Mouse (Mus musculus) CH12.LX (cell line): Measurements from ENCODE around the gene Tdrd12. TPM values are rescaled to one million over a fixed set of nuclear protein-coding genes. Genes with fewer than 3 reads are reported as not detected.

Experiments
- DNase-seq: peaks from one replicate; pipeline ENCODE4 v3.0.0-alpha.2; 2013; ENCODE audit errors: extremely low read depth
- H3K27ac ChIP-seq: 2 replicates; pipeline ENCODE4 v1.5.1; 2012; ENCODE audit warnings: low read depth, mild to moderate bottlenecking, control low read depth, moderate library complexity; ENCODE audit not compliant: insufficient read depth
- H3K27me3 ChIP-seq: replicated peaks from 2 replicates; pipeline ENCODE3; 2012; ENCODE audit warnings: inconsistent platforms
- H3K36me3 ChIP-seq, 2 experiments: replicated peaks in 1 of 2; 2 replicates each; pipeline versions ENCODE3 to v1.6.1; 2012; ENCODE audit warnings: inconsistent platforms in 1 of 2, low read length in 1 of 2, mild to moderate bottlenecking in 1 of 2, mixed read lengths in 1 of 2, moderate library complexity in 1 of 2; ENCODE audit not compliant: control insufficient read depth in 1 of 2, insufficient read depth in 1 of 2
- H3K4me1 ChIP-seq, 2 experiments: 2 replicates each; pipeline ENCODE4 v1.6.1; 2012; ENCODE audit warnings: inconsistent platforms in 1 of 2, moderate library complexity in 1 of 2; ENCODE audit not compliant: insufficient read depth in 2 of 2, control insufficient read depth in 1 of 2
- H3K4me2 ChIP-seq: 2 replicates; pipeline ENCODE4 v1.6.1; 2012; ENCODE audit warnings: low read depth, mild to moderate bottlenecking, control low read depth; ENCODE audit not compliant: poor library complexity, insufficient read depth, severe bottlenecking
- H3K4me3 ChIP-seq, 3 experiments: fragments of 150-350 bp in 1 of 3; sonication (generic) in 1 of 3; replicated peaks in 1 of 3; 2 replicates each; pipeline versions ENCODE3 to v1.5.1; 2011 to 2012; ENCODE audit warnings: low read depth in 2 of 3, low read length in 2 of 3, mild to moderate bottlenecking in 2 of 3, moderate library complexity in 2 of 3, control low read depth in 1 of 3, improper control_type of control experiment in 1 of 3, inconsistent platforms in 1 of 3, mixed read lengths in 1 of 3; ENCODE audit not compliant: poor library complexity in 1 of 3
- H3K79me2 ChIP-seq: replicated peaks from 2 replicates; pipeline ENCODE4 v1.6.1; 2012; ENCODE audit warnings: mild to moderate bottlenecking, moderate library complexity; ENCODE audit not compliant: control insufficient read depth, poor library complexity, insufficient read depth, severe bottlenecking; ENCODE audit errors: extremely low read depth
- H3K9ac ChIP-seq: 2 replicates; pipeline ENCODE4 v1.6.1; 2012; ENCODE audit warnings: low read depth, mild to moderate bottlenecking, control low read depth, moderate library complexity; ENCODE audit not compliant: insufficient read depth
- H3K9me3 ChIP-seq: replicated peaks from 2 replicates; pipeline ENCODE3; 2012; ENCODE audit warnings: low read length, inconsistent platforms, mixed read lengths
- BHLHE40 ChIP-seq: IDR thresholded peaks from 2 replicates; pipeline ENCODE4 v1.6.1; 2011; ENCODE audit warnings: mild to moderate bottlenecking, low read depth, low read length, improper control_type of control experiment
- CHD1 ChIP-seq: IDR thresholded peaks from 2 replicates; pipeline ENCODE4 v1.6.1; 2012; ENCODE audit warnings: low read depth, low read length, improper control_type of control experiment, inconsistent platforms
- CHD2 ChIP-seq: IDR thresholded peaks from 2 replicates; pipeline ENCODE4 v1.6.1; 2011; ENCODE audit warnings: low read length, improper control_type of control experiment
- CTCF ChIP-seq, 2 experiments: IDR thresholded peaks in 1 of 2; conservative IDR thresholded peaks in 1 of 2; 2 replicates each; pipeline ENCODE4 v1.5.1; 2011 to 2012; ENCODE audit warnings: low read depth in 2 of 2, low read length in 2 of 2, improper control_type of control experiment in 1 of 2, inconsistent platforms in 1 of 2, mild to moderate bottlenecking in 1 of 2, moderate library complexity in 1 of 2
- E2F4 ChIP-seq: IDR thresholded peaks from 2 replicates; pipeline ENCODE4 v1.6.1; 2011; ENCODE audit warnings: low read depth, low read length, improper control_type of control experiment; ENCODE audit not compliant: insufficient replicate concordance
- ELF1 ChIP-seq: IDR thresholded peaks from 2 replicates; pipeline ENCODE4 v1.6.1; 2014; ENCODE audit warnings: low read depth, mild to moderate bottlenecking, inconsistent platforms, low read length, improper control_type of control experiment
- EP300 ChIP-seq: IDR thresholded peaks from 2 replicates; pipeline ENCODE4 v1.6.1; 2011; ENCODE audit warnings: low read length, improper control_type of control experiment
- HCFC1 ChIP-seq: IDR thresholded peaks from 2 replicates; pipeline ENCODE4 v1.6.1; 2012; ENCODE audit warnings: low read depth, mild to moderate bottlenecking, inconsistent platforms, low read length, improper control_type of control experiment
- IRF4 ChIP-seq: IDR thresholded peaks from 2 replicates; pipeline ENCODE4 v1.6.1; 2014; ENCODE audit warnings: low read depth, mild to moderate bottlenecking, inconsistent platforms, low read length, improper control_type of control experiment
- JUN ChIP-seq: IDR thresholded peaks from 2 replicates; pipeline ENCODE4 v1.6.1; 2011; ENCODE audit warnings: low read depth, mild to moderate bottlenecking, low read length, improper control_type of control experiment, moderate library complexity; ENCODE audit not compliant: insufficient read depth
- KAT2A ChIP-seq: IDR thresholded peaks from 2 replicates; pipeline ENCODE4 v1.6.1; 2012; ENCODE audit warnings: low read length, improper control_type of control experiment, inconsistent platforms; ENCODE audit not compliant: insufficient replicate concordance
- MAFK ChIP-seq: IDR thresholded peaks from 2 replicates; pipeline ENCODE4 v1.6.1; 2011; ENCODE audit warnings: low read length, improper control_type of control experiment; ENCODE audit not compliant: insufficient replicate concordance
- MAX ChIP-seq: IDR thresholded peaks from 2 replicates; pipeline ENCODE4 v1.6.1; 2011; ENCODE audit warnings: low read length, improper control_type of control experiment
- MEF2A ChIP-seq: IDR thresholded peaks from 2 replicates; pipeline ENCODE4 v1.6.1; 2014; ENCODE audit warnings: low read depth, mild to moderate bottlenecking, inconsistent platforms, low read length, improper control_type of control experiment, borderline replicate concordance
- MXI1 ChIP-seq: IDR thresholded peaks from 2 replicates; pipeline ENCODE4 v1.6.1; 2011; ENCODE audit warnings: mild to moderate bottlenecking, low read depth, low read length, improper control_type of control experiment
- MYC ChIP-seq: IDR thresholded peaks from 2 replicates; pipeline ENCODE4 v1.6.1; 2011; ENCODE audit warnings: low read depth, mild to moderate bottlenecking, improper control_type of control experiment, low read length
- NELFE ChIP-seq: IDR thresholded peaks from 2 replicates; pipeline ENCODE4 v1.6.1; 2011; ENCODE audit warnings: low read depth, low read length, improper control_type of control experiment
- NRF1 ChIP-seq: IDR thresholded peaks from 2 replicates; pipeline ENCODE4 v1.6.1; 2014; ENCODE audit warnings: low read depth, mild to moderate bottlenecking, inconsistent platforms, low read length, improper control_type of control experiment, moderate library complexity
- POLR2A ChIP-seq: IDR thresholded peaks from 2 replicates; pipeline ENCODE4 v1.6.1; 2011; ENCODE audit warnings: low read depth, mild to moderate bottlenecking, improper control_type of control experiment, low read length
- RAD21 ChIP-seq: IDR thresholded peaks from 2 replicates; pipeline ENCODE4 v1.6.1; 2011; ENCODE audit warnings: low read depth, mild to moderate bottlenecking, low read length, improper control_type of control experiment, moderate library complexity
- RCOR1 ChIP-seq: conservative IDR thresholded peaks from 2 replicates; pipeline ENCODE4 v1.6.1; 2012; ENCODE audit warnings: low read depth, mild to moderate bottlenecking, inconsistent platforms, low read length, improper control_type of control experiment
- SIN3A ChIP-seq: IDR thresholded peaks from 2 replicates; pipeline ENCODE4 v1.6.1; 2012; ENCODE audit warnings: low read length, improper control_type of control experiment, inconsistent platforms
- SMC3 ChIP-seq: IDR thresholded peaks from 2 replicates; pipeline ENCODE4 v1.6.1; 2011; ENCODE audit warnings: low read depth, low read length, improper control_type of control experiment
- TCF12 ChIP-seq: IDR thresholded peaks from 2 replicates; pipeline ENCODE4 v1.6.1; 2014; ENCODE audit warnings: low read depth, mild to moderate bottlenecking, inconsistent platforms, low read length, improper control_type of control experiment
- UBTF ChIP-seq: IDR thresholded peaks from 2 replicates; pipeline ENCODE4 v1.6.1; 2012; ENCODE audit warnings: low read depth, mild to moderate bottlenecking, inconsistent platforms, low read length, improper control_type of control experiment, moderate library complexity
- USF2 ChIP-seq: conservative IDR thresholded peaks from 2 replicates; pipeline ENCODE4 v1.6.1; 2011; ENCODE audit warnings: low read depth, low read length, improper control_type of control experiment
- ZC3H11A ChIP-seq: IDR thresholded peaks from 2 replicates; pipeline ENCODE4 v1.6.1; 2012; ENCODE audit warnings: low read depth, mild to moderate bottlenecking, inconsistent platforms, low read length, improper control_type of control experiment
- ZMIZ1 ChIP-seq: IDR thresholded peaks from 2 replicates; pipeline ENCODE4 v1.6.1; 2012; ENCODE audit warnings: low read depth, mild to moderate bottlenecking, inconsistent platforms, low read length, improper control_type of control experiment
- ZNF384 ChIP-seq: IDR thresholded peaks from 2 replicates; pipeline ENCODE4 v1.6.1; 2012; ENCODE audit warnings: low read depth, low read length, improper control_type of control experiment, inconsistent platforms
- dilution Hi-C: fragments of 300-500 bp; cut with MboI; formaldehyde crosslinking; loops from 2 replicates; pipeline ENCODE4 v1.14.3; 2020; ENCODE audit warnings: low sequenced_read_pairs; ENCODE audit not compliant: extremely low pct_unique_long_range_greater_than_20kb, extremely low pct_ligation_motif_present
- in situ Hi-C: fragments of 300-500 bp; cut with MboI; formaldehyde crosslinking; loops from 3 replicates; pipeline ENCODE4 v1.14.3; 2019; ENCODE audit warnings: low sequenced_read_pairs, low pct_ligation_motif_present, low pct_unique_long_range_greater_than_20kb, mixed read lengths
- polyA plus RNA-seq: library from polyadenylated mRNA; unstranded; fragments of >175 nt; gene quantifications from 2 replicates; pipeline ENCODE4 v1.2.1, GENCODE M21; 2012; ENCODE audit warnings: low read depth; ENCODE audit not compliant: insufficient read length
- total RNA-seq, 2 experiments: library from RNA; depleted of rRNA; stranded (reverse); fragments of 300-350 nt in 1 of 2; fragments of >200 nt in 1 of 2; gene quantifications; 2 replicates each; pipeline ENCODE4 v1.2.3; 2012 to 2014

The Tdrd12 gene
- total and polyA plus RNA-seq, 3 experiments: 0.08 to 0.21 (median 0.19) TPM

DNA sequence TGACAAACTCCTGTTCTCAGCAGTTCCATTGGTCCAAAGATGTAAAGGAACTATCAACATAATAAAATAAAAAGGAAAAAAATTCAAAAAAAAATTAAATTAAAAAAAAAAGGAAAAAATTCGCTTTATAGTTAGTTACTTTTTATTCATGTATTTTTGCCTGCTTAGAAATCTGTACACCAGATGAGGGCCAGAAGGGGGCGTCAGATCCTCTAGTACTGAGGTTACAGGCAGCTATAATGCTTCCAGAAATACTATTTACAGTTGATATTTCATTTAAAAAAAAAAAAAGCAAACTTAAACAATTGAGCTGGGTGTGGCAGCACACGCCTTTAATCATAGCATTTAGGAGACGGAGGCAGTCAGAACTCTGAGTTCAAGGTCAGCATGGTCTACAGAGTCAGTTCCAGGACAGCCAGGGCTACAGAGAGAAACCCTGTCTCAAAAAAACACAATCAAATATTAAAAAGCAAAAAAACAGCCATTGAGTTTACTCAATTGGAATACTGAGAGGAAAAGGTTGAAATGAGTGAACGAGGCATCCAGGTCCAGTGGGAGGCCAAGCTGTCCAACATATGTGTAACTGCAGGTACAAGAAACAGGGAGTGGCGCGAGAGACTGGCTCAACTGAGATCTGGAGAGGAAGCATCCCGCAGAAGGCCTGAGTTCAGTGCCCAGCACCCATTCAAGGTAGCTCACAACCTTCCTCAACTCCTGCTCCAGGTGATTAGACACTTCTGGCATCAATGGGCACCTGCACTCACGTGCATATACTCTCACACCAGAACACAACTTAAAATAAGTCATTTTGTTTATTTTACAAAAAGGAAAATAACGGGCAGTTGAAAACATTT is 16.4 kb upstream of the Tdrd12 start:
- peak overlapping the region; percentile 77; the same call in 1 of the 2 replicates for H3K9ac ChIP-seq
- H3K36me3 ChIP-seq: peaks cover 17 to 36% of the 10 kb centered on the region in 2 experiments
- peaks cover 2% of the 10 kb centered on the region for H3K9me3 ChIP-seq
- peaks cover 0 to 9% of the 10 kb centered on the region in 2 experiments; a peak in 3 of 4 replicates for H3K4me1 ChIP-seq
- peak; percentile 54 for DNase-seq
- H3K27me3 ChIP-seq: no peaks in the 10 kb centered on the region
- TF ChIP-seq EP300 (no peak), UBTF (no peak), ZC3H11A (no peak), MAFK (no peak), IRF4 (no peak), RCOR1 (0 out of 2 replicates have a peak, but pooled peaks have one; percentile 0), NRF1 (no peak), USF2 (no peak), CTCF (conservative IDR thresholded peaks at IDR 0.05 in 1 of 2, IDR thresholded peaks at IDR 0.05 in 1 of 2; ENCODE audit: low read depth in 2 of 2, low read length in 2 of 2) (peak in 1 of 2 experiments; percentile 67; a peak in 2 of 4 replicates), CHD1 (0 out of 2 replicates have a peak, but pooled peaks have one; percentile 56), HCFC1 (no peak), SIN3A (no peak), MAX (no peak), JUN (no peak), RAD21 (peak; percentile 43), POLR2A (no peak), MXI1 (peak; percentile 49; the same call in 1 of the 2 replicates), ELF1 (no peak), CHD2 (no peak), ZMIZ1 (no peak), MYC (no peak), ZNF384 (no peak), SMC3 (peak; percentile 55), NELFE (no peak), E2F4 (no peak), TCF12 (0 out of 2 replicates have a peak, but pooled peaks have one; percentile 13), MEF2A (no peak), KAT2A (no peak), BHLHE40 (peak; percentile 73)
- no peaks in the 10 kb centered on the region for H3K79me2 ChIP-seq
- in situ Hi-C loops (loop anchor here (25.0 kb wide), 1 partner anchor 167 kb away; the partner anchor contains the start of genes Cep89 and Faap24), dilution Hi-C loops (no loop called here)
- no peak overlapping the region for H3K27ac ChIP-seq
- peak overlapping the region; percentile 39 for H3K4me2 ChIP-seq
- H3K4me3 ChIP-seq: peak overlapping the region; percentile 86 to 94 (median 88)
